31 mouse cellular contexts compared by ENCODE assay signal in the genomic region with DNA sequence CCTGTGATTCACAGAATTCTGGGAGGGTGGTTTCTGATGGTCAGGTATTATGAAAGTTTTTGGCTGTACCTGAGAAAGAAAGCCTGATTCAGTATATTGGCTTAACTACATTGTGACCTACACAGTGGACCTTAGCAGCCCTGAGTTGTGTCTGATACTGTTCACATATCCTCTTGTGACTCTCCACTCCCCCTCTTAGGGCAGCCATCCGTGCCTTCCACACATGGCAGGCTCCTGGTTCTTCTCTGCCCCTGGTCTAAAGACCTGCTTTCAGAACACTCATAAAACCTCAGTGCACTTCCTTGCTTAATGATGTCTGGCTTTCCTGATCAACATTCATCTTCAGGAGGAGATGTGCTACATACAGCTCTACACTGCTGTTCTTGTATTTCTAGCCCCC. TPM values are rescaled to one million over a fixed set of nuclear protein-coding genes. Genes with fewer than 3 reads are reported as not detected.
"Had no signal": no experiment of that assay in that cellular context is flagged by ENCODE, and none has a peak within 500 bp of the region (broad histone marks: within the 10 kb centered on the region; RNA-seq: fewer than 3 reads in every experiment).

No protein-coding gene starts in this region.

- H3K9me3 ChIP-seq: heart, embryonic 13.5 days; heart, embryonic 15.5 days; hindbrain, embryonic 13.5 days; hindbrain, embryonic 15.5 days; limb, embryonic 13.5 days; limb, embryonic 15.5 days; liver, embryonic 12.5 days had no signal

- H3K9ac ChIP-seq: forebrain, postnatal 0 days; heart, embryonic 13.5 days; heart, embryonic 15.5 days; hindbrain, embryonic 13.5 days; hindbrain, embryonic 15.5 days; limb, embryonic 13.5 days; limb, embryonic 15.5 days; liver, embryonic 12.5 days; liver, embryonic 14.5 days had no signal

- H3K4me2 ChIP-seq: heart, embryonic 11.5 days; heart, embryonic 13.5 days; heart, embryonic 15.5 days; hindbrain, embryonic 13.5 days; hindbrain, embryonic 15.5 days; limb, embryonic 13.5 days; limb, embryonic 15.5 days; liver, embryonic 12.5 days had no signal

- ATAC-seq: forebrain, postnatal 0 days; hindbrain, postnatal 0 days; intestine, embryonic 16.5 days; liver, embryonic 12.5 days had no signal

- DNase-seq: forebrain, postnatal 0 days; gastrocnemius, postnatal 14 days; gastrocnemius, postnatal 36 days; heart, adult 11 months; heart, adult 2 months; heart, postnatal 14 days; heart, postnatal 36 days; kidney, adult 11 months; kidney, adult 9 months; kidney, postnatal 25 days; layer of hippocampus, adult 9-11 months; layer of hippocampus, postnatal 36 days; left cerebral cortex, postnatal 4 days had no signal

- H3K36me3 ChIP-seq: heart, embryonic 13.5 days; heart, embryonic 15.5 days; hindbrain, embryonic 13.5 days; hindbrain, embryonic 15.5 days; limb, embryonic 13.5 days; limb, embryonic 15.5 days; liver, embryonic 12.5 days had no signal

- H3K4me1 ChIP-seq: heart, embryonic 13.5 days; heart, embryonic 15.5 days; hindbrain, embryonic 13.5 days; hindbrain, embryonic 15.5 days; limb, embryonic 13.5 days; limb, embryonic 15.5 days; liver, embryonic 12.5 days had no signal

- H3K27me3 ChIP-seq: heart, embryonic 13.5 days; heart, embryonic 15.5 days; hindbrain, embryonic 13.5 days; hindbrain, embryonic 15.5 days; limb, embryonic 13.5 days; limb, embryonic 15.5 days had no signal

- H3K4me3 ChIP-seq: heart, adult 2 months; heart, embryonic 13.5 days; heart, embryonic 15.5 days; hindbrain, embryonic 13.5 days; hindbrain, embryonic 15.5 days; limb, embryonic 13.5 days; limb, embryonic 15.5 days; liver, embryonic 12.5 days had no signal

- H3K27ac ChIP-seq: heart, adult 2 months; heart, embryonic 13.5 days; heart, embryonic 15.5 days; hindbrain, embryonic 13.5 days; hindbrain, embryonic 15.5 days; hindbrain, postnatal 0 days; limb, embryonic 13.5 days; limb, embryonic 15.5 days; liver, embryonic 12.5 days; liver, embryonic 14.5 days had no signal

RNA-seq across cellular contexts. Expression of a gene that starts 26.8 kb away (rescaled TPM):
- polyA plus RNA-seq: gonadal fat pad, adult 2 months; heart, adult 2 months; heart, embryonic 11.5 days; heart, embryonic 13.5 days; heart, embryonic 15.5 days; heart, postnatal 0 days; hindbrain, embryonic 11.5 days; hindbrain, embryonic 13.5 days; intestine, embryonic 14.5 days; intestine, embryonic 16.5 days; large intestine, adult 2 months; limb, embryonic 13.5 days; limb, embryonic 15.5 days; liver, adult 2 months; liver, embryonic 12.5 days; liver, embryonic 14.5 days; liver, embryonic 16.5 days had no signal
